Mouse (Mus musculus): ENCODE measurements at regions not wholly inside any gene's neighbourhood (a gene's known extent, or its start where the extent isn't known, plus 50 kb on each side); places are given as distances from the start of the nearest gene placed in this dataset.

DNA sequence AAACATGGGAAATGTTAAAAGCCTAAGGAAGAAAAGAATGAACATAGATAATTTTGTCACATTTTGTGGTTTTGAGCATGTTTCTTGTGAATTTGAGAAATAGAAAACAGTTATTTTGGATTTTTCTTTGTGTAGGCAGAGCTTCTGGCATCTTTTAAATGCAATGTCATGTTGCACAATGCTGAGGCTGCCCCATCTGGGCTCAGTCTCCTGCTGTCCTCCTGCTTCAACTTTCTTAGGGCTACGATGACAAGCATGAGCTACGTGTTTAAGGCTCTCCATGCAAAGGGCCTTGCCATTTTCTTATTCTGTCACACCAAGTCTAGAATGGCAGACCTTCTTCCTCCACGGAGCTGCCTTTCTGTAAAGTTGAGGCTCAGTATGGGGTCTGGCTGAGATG is 1141.6 kb upstream of the A1bg start:
- no peaks in the 10 kb centered on the region for H3K9me3 ChIP-seq (replicated peaks; ENCODE audit: low read length)
- H3K4me2 ChIP-seq (ENCODE audit: insufficient read depth, low read depth, poor library complexity, severe bottlenecking) = no peak overlapping the region
- H3K9ac ChIP-seq (ENCODE audit: insufficient read depth, low read depth) = no peak overlapping the region
- in situ Hi-C loops (cut with MboI; ENCODE audit: low pct_ligation_motif_present, low pct_unique_long_range_greater_than_20kb, low sequenced_read_pairs) (no loop called here), dilution Hi-C loops (cut with MboI; ENCODE audit: extremely low pct_ligation_motif_present, extremely low pct_unique_long_range_greater_than_20kb, low sequenced_read_pairs) (no loop called here)
- no peak for TF ChIP-seq IRF4 (IDR thresholded peaks at IDR 0.05; ENCODE audit: low read depth, low read length)
- TF ChIP-seq MEF2A (IDR thresholded peaks at IDR 0.05; ENCODE audit: borderline replicate concordance, low read depth, low read length) = no peak
- no peak for TF ChIP-seq CHD1 (IDR thresholded peaks at IDR 0.05; ENCODE audit: low read depth, low read length)
- TF ChIP-seq MXI1 (IDR thresholded peaks at IDR 0.05; ENCODE audit: low read depth, low read length) = no peak
- TF ChIP-seq ETS1 (conservative IDR thresholded peaks at IDR 0.05; ENCODE audit: low read depth, low read length) = no peak
- TF ChIP-seq HCFC1 (IDR thresholded peaks at IDR 0.05; ENCODE audit: low read depth, low read length) = no peak
- TF ChIP-seq CHD2 (IDR thresholded peaks at IDR 0.05; ENCODE audit: low read length) = no peak
- TF ChIP-seq ZC3H11A (IDR thresholded peaks at IDR 0.05; ENCODE audit: low read depth, low read length) = no peak
- no peak for TF ChIP-seq KAT2A (IDR thresholded peaks at IDR 0.05; ENCODE audit: insufficient replicate concordance, low read length)
- no peak for TF ChIP-seq TBP (conservative IDR thresholded peaks at IDR 0.05; ENCODE audit: low read depth, low read length)
- TF ChIP-seq USF2 (conservative IDR thresholded peaks at IDR 0.05; ENCODE audit: low read depth, low read length) = no peak
- TF ChIP-seq POLR2A (IDR thresholded peaks at IDR 0.05; ENCODE audit: low read depth, low read length) = no peak
- no peak for TF ChIP-seq GABPA (IDR thresholded peaks at IDR 0.05; ENCODE audit: insufficient replicate concordance, low read depth, low read length)
- TF ChIP-seq POLR2AphosphoS2 (IDR thresholded peaks at IDR 0.05; ENCODE audit: low read depth, low read length) = no peak
- no peak for TF ChIP-seq ZNF384 (IDR thresholded peaks at IDR 0.05; ENCODE audit: low read depth, low read length)
- no peak for TF ChIP-seq MAZ (IDR thresholded peaks at IDR 0.05; ENCODE audit: low read depth, low read length)
- TF ChIP-seq USF1 (IDR thresholded peaks at IDR 0.05; ENCODE audit: low read depth, low read length) = no peak
- no peak for TF ChIP-seq NRF1 (IDR thresholded peaks at IDR 0.05; ENCODE audit: low read depth, low read length)
- no peak for TF ChIP-seq JUN (IDR thresholded peaks at IDR 0.05; ENCODE audit: insufficient read depth, low read depth, low read length)
- H3K4me1 ChIP-seq (ENCODE audit: control insufficient read depth in 1 of 2, insufficient read depth in 2 of 2) = peaks cover 2 to 74% of the 10 kb centered on the region in 2 experiments
- no peak overlapping the region for H3K4me3 ChIP-seq (replicated peaks in 1 of 3; ENCODE audit: low read depth in 2 of 3, low read length in 2 of 3, poor library complexity in 1 of 3)
- no peak for DNase-seq (ENCODE audit: extremely low read depth)
- peaks cover 94% of the 10 kb centered on the region for H3K79me2 ChIP-seq (replicated peaks; ENCODE audit: control insufficient read depth, extremely low read depth, insufficient read depth, poor library complexity, severe bottlenecking)
- no peak overlapping the region for H3K27ac ChIP-seq (ENCODE audit: insufficient read depth, low read depth)
- peaks cover 55 to 92% of the 10 kb centered on the region in 2 experiments for H3K36me3 ChIP-seq (replicated peaks in 1 of 2; ENCODE audit: control insufficient read depth in 1 of 2, insufficient read depth in 1 of 2, low read length in 1 of 2)
- H3K27me3 ChIP-seq (replicated peaks) = no peaks in the 10 kb centered on the region

- DNase-seq (ENCODE audit: extremely low read depth) = peak; percentile 83
- Histone ChIP-seq H3K4me2 (ENCODE audit: insufficient read depth, low read depth, poor library complexity, severe bottlenecking) (no peak overlapping the region; the same call in 1 of the 2 replicates), H3K36me3 (replicated peaks in 1 of 2; ENCODE audit: control insufficient read depth in 1 of 2, insufficient read depth in 1 of 2, low read length in 1 of 2) (peaks cover 63 to 91% of the 10 kb centered on the region in 2 experiments), H3K79me2 (replicated peaks; ENCODE audit: control insufficient read depth, extremely low read depth, insufficient read depth, poor library complexity, severe bottlenecking) (peaks cover 98% of the 10 kb centered on the region), H3K9me3 (replicated peaks; ENCODE audit: low read length) (no peaks in the 10 kb centered on the region), H3K27me3 (replicated peaks) (no peaks in the 10 kb centered on the region), H3K4me1 (ENCODE audit: control insufficient read depth in 1 of 2, insufficient read depth in 2 of 2) (peaks cover 16 to 85% of the 10 kb centered on the region in 2 experiments), H3K4me3 (replicated peaks in 1 of 3; ENCODE audit: low read depth in 2 of 3, low read length in 2 of 3, poor library complexity in 1 of 3) (no peak overlapping the region), H3K9ac (ENCODE audit: insufficient read depth, low read depth) (no peak overlapping the region), H3K27ac (ENCODE audit: insufficient read depth, low read depth) (no peak overlapping the region)
- TF ChIP-seq RAD21 (IDR thresholded peaks at IDR 0.05; ENCODE audit: low read depth, low read length) = peak; percentile 0; the same call in 1 of the 2 replicates
- peak; percentile 85 for TF ChIP-seq IRF4 (IDR thresholded peaks at IDR 0.05; ENCODE audit: low read depth, low read length)
- TF ChIP-seq MYC (IDR thresholded peaks at IDR 0.05; ENCODE audit: low read depth, low read length) = 0 out of 2 replicates have a peak, but pooled peaks have one; percentile 50
- peak; percentile 37; the same call in 1 of the 2 replicates for TF ChIP-seq JUN (IDR thresholded peaks at IDR 0.05; ENCODE audit: insufficient read depth, low read depth, low read length)
- TF ChIP-seq MXI1 (IDR thresholded peaks at IDR 0.05; ENCODE audit: low read depth, low read length) = no peak
- no peak for TF ChIP-seq GABPA (IDR thresholded peaks at IDR 0.05; ENCODE audit: insufficient replicate concordance, low read depth, low read length)
- no peak for TF ChIP-seq MAFK (IDR thresholded peaks at IDR 0.05; ENCODE audit: insufficient replicate concordance, low read length)
- TF ChIP-seq ETS1 (conservative IDR thresholded peaks at IDR 0.05; ENCODE audit: low read depth, low read length) = peak; percentile 79
- TF ChIP-seq JUND (conservative IDR thresholded peaks at IDR 0.05; ENCODE audit: low read depth, low read length) = peak; percentile 33; the same call in 1 of the 2 replicates
- no peak for TF ChIP-seq ZKSCAN1 (IDR thresholded peaks at IDR 0.05; ENCODE audit: borderline replicate concordance, low read depth, low read length)
- peak; percentile 88 for TF ChIP-seq EP300 (IDR thresholded peaks at IDR 0.05; ENCODE audit: low read length)
- peak; percentile 69; the same call in 1 of the 2 replicates for TF ChIP-seq MEF2A (IDR thresholded peaks at IDR 0.05; ENCODE audit: borderline replicate concordance, low read depth, low read length)
- peak; percentile 26; the same call in 1 of the 2 replicates for TF ChIP-seq POLR2A (IDR thresholded peaks at IDR 0.05; ENCODE audit: low read depth, low read length)
- peak; percentile 93 for TF ChIP-seq ZNF384 (IDR thresholded peaks at IDR 0.05; ENCODE audit: low read depth, low read length)
- in situ Hi-C loops (cut with MboI; ENCODE audit: low pct_ligation_motif_present, low pct_unique_long_range_greater_than_20kb, low sequenced_read_pairs) (no loop called here), dilution Hi-C loops (cut with MboI; ENCODE audit: extremely low pct_ligation_motif_present, extremely low pct_unique_long_range_greater_than_20kb, low sequenced_read_pairs) (no loop called here)
These were observed 1134.6 kb upstream of the A1bg start for GRCm38 (mm10) chr15:62057449-62057848.
